Mouse (Mus musculus): ENCODE measurements around the gene Fam229a. TPM values are rescaled to one million over a fixed set of nuclear protein-coding genes. Genes with fewer than 3 reads are reported as not detected.
"Not testable (repeated sequence)": the region's sequence is repeated elsewhere in the genome, so short reads cannot be mapped to it uniquely, and the experiment has no call there.

Gene Fam229a
- polyA plus RNA-seq, 1 experiment from 2014 or later: 0.36 TPM

DNA sequence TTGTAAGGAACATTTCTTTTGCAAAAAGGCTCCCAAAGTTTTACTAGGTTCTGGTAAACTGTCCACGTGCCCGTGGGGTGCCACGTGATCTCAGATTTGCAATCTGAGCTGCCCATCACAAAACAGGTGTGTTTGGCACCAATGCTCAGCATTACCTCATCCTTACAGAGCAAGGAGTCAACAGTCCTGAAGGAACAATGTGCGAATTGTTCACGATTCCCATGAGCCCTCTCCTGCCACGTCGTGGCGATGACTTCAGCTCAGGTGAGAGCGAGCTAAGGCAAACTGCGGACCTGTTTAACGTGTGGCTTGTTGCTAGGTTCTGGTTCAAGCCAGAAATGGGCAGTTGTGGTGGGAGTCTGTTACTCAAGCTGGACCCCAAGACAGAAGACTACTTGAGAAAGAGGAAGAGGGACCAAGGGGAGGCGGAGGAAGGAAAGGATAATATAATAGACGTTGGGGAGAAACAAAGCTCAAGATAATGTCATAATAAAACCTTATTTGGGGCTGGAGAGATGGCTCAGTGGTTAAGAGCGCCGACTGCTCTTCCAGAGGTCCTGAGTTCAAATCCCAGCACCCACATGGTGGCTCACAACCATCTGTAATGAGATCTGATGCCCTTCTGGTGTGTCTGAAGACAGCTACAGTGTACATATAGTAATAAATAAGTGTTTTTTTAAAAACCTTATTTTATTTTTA lies 39.4 kb upstream of the Fam229a start:
- Histone ChIP-seq H3K4me3 (ENCODE audit: low read depth, low read length) (no peak overlapping the region), H3K27ac (replicated peaks) (no peak overlapping the region), H3K4me1 (replicated peaks; ENCODE audit: control insufficient read depth, insufficient read depth) (no peaks in the 10 kb centered on the region), H3K27me3 (ENCODE audit: control insufficient read depth, insufficient read depth, low read length) (no peaks in the 10 kb centered on the region), H3K36me3 (ENCODE audit: control insufficient read depth, insufficient read depth, low read length) (no peaks in the 10 kb centered on the region), H3K9ac (ENCODE audit: low read length) (no peak overlapping the region), H3K4me2 (replicated peaks; ENCODE audit: low read depth) (no peak overlapping the region), H3K9me3 (ENCODE audit: control insufficient read depth, low read length) (no peaks in the 10 kb centered on the region)
- 70% methylated on average over 15 of the region's 15 CpGs for WGBS
- TF ChIP-seq CTCF (IDR thresholded peaks at IDR 0.05; ENCODE audit: low read depth): peak; percentile 32
- TF ChIP-seq EP300 (optimal IDR thresholded peaks at IDR 0.05): no peak
- ATAC-seq (ENCODE audit: low FRiP score, low TSS enrichment) (peak; percentile 85), DNase-seq (ENCODE audit: low spot score) (peak; percentile 65)

DNA sequence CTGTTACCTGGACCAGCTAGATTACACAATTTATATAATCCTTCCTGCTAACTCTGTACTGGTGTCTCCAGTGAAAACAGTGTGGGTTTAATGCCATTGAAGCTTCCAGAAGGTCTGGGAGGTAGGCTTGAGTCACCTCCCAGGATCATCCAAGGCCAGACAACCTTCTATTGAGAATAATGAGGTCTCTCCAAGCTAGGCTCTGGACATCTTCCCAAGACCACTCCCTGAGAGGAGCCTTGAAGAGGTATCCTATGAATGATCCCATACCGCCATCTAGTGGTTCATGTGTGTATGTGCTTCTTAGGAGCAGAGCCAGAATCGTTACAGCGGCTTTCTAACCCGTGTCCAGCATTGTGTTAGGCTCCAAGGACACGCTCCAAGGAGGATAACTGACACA lies 35.7 kb upstream of the Fam229a start:
- no peak overlapping the region for H3K4me2 ChIP-seq (replicated peaks; ENCODE audit: low read depth)
- no peaks in the 10 kb centered on the region for H3K27me3 ChIP-seq (ENCODE audit: control insufficient read depth, insufficient read depth, low read length)
- ATAC-seq (ENCODE audit: low FRiP score, low TSS enrichment) (peak; percentile 68), DNase-seq (ENCODE audit: low spot score) (peak; percentile 52)
- TF ChIP-seq EP300 (optimal IDR thresholded peaks at IDR 0.05): no peak
- peak; percentile 99 for TF ChIP-seq CTCF (IDR thresholded peaks at IDR 0.05; ENCODE audit: low read depth)
- no peak overlapping the region for H3K9ac ChIP-seq (ENCODE audit: low read length)
- no peaks in the 10 kb centered on the region for H3K4me1 ChIP-seq (replicated peaks; ENCODE audit: control insufficient read depth, insufficient read depth)
- no peaks in the 10 kb centered on the region for H3K36me3 ChIP-seq (ENCODE audit: control insufficient read depth, insufficient read depth, low read length)
- WGBS: 1% methylated on average over 5 of the region's 5 CpGs
- no peak overlapping the region for H3K27ac ChIP-seq (replicated peaks)
- H3K4me3 ChIP-seq (ENCODE audit: low read depth, low read length): no peak overlapping the region
- no peaks in the 10 kb centered on the region for H3K9me3 ChIP-seq (ENCODE audit: control insufficient read depth, low read length)

DNA sequence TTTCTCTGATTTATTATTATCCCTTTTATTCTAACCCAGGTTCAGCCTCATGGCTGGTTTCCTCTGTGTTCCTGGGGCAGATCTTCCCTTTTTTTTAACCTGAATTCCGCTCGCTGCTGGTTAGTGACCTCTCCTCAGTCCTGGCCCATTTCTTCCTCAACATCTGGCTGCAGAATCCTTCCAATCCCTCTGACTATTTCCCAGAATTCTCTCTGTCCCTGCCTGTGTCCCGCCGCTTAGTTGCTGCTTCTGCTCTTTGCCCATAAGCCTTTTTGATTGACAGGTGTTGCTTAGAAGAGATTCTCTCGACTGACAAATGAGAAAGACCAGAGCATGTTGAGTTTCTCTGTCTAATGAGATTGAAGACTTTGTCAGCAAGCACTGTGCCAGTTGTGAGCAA lies 34.9 kb upstream of the Fam229a start:
- H3K9ac ChIP-seq (ENCODE audit: low read length): no peak overlapping the region
- DNase-seq (ENCODE audit: low spot score) (no peak), ATAC-seq (ENCODE audit: low FRiP score, low TSS enrichment) (no peak)
- no peaks in the 10 kb centered on the region for H3K9me3 ChIP-seq (ENCODE audit: control insufficient read depth, low read length)
- no peaks in the 10 kb centered on the region for H3K4me1 ChIP-seq (replicated peaks; ENCODE audit: control insufficient read depth, insufficient read depth)
- WGBS: 37% methylated on average over 5 of the region's 5 CpGs
- no peak overlapping the region for H3K4me3 ChIP-seq (ENCODE audit: low read depth, low read length)
- H3K27me3 ChIP-seq (ENCODE audit: control insufficient read depth, insufficient read depth, low read length): no peaks in the 10 kb centered on the region
- H3K36me3 ChIP-seq (ENCODE audit: control insufficient read depth, insufficient read depth, low read length): no peaks in the 10 kb centered on the region
- H3K27ac ChIP-seq (replicated peaks): no peak overlapping the region
- no peak for TF ChIP-seq CTCF (IDR thresholded peaks at IDR 0.05; ENCODE audit: low read depth)
- TF ChIP-seq EP300 (optimal IDR thresholded peaks at IDR 0.05): no peak
- no peak overlapping the region for H3K4me2 ChIP-seq (replicated peaks; ENCODE audit: low read depth)

DNA sequence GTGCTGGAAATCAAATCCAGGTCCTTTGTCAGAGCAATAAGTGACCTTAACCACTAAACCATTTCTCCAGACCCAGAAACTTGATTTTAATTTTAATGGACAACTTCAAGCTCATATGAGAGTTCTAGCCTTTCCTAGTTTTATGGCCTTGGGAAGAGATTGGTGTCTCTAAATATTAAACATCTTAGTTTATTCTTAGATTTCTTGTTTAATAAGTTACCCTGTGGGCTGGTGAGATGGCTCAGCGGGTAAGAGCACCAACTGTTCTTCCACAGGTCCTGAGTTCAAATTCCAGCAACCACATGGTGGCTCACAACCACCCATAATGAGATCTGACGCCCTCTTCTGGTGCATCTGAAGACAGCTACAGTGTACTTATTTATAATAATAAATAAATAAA lies 33.7 kb upstream of the Fam229a start:
- not testable (repeated sequence) for H3K36me3 ChIP-seq (ENCODE audit: control insufficient read depth, insufficient read depth, low read length); DNase-seq (ENCODE audit: low spot score); H3K4me2 ChIP-seq (replicated peaks; ENCODE audit: low read depth); ATAC-seq (ENCODE audit: low FRiP score, low TSS enrichment); H3K9ac ChIP-seq (ENCODE audit: low read length); H3K9me3 ChIP-seq (ENCODE audit: control insufficient read depth, low read length); H3K4me3 ChIP-seq (ENCODE audit: low read depth, low read length); H3K27ac ChIP-seq (replicated peaks); H3K4me1 ChIP-seq (replicated peaks; ENCODE audit: control insufficient read depth, insufficient read depth); H3K27me3 ChIP-seq (ENCODE audit: control insufficient read depth, insufficient read depth, low read length)
- 75% methylated on average over 2 of the region's 2 CpGs for WGBS

DNA sequence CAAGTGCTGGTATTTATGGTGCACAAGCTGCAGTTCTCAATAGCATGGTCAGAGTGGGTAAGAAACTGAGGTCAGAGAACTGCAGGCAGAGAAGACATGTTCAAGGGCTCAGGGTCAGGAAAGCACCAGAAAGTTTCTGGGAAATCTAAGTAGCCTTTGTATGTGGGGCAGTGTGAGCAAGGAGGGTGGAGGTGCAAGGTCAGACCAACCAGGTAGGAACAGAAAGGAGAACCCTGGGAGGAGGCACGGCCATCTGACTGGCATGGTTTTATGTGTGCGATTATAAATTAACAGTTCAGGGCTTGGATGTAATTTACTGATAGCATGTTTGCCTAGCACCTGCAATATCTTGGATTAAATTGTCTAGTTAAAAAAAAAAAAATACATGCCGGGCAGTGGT lies 31.3 kb upstream of the Fam229a start:
- Histone ChIP-seq H3K9ac (ENCODE audit: low read length) (no peak overlapping the region), H3K27me3 (ENCODE audit: control insufficient read depth, insufficient read depth, low read length) (no peaks in the 10 kb centered on the region), H3K9me3 (ENCODE audit: control insufficient read depth, low read length) (no peaks in the 10 kb centered on the region), H3K4me2 (replicated peaks; ENCODE audit: low read depth) (no peak overlapping the region), H3K4me1 (replicated peaks; ENCODE audit: control insufficient read depth, insufficient read depth) (peaks cover 3% of the 10 kb centered on the region; the same call in 1 of the 2 replicates), H3K36me3 (ENCODE audit: control insufficient read depth, insufficient read depth, low read length) (no peaks in the 10 kb centered on the region), H3K4me3 (ENCODE audit: low read depth, low read length) (no peak overlapping the region), H3K27ac (replicated peaks) (no peak overlapping the region)
- ATAC-seq (ENCODE audit: low FRiP score, low TSS enrichment) (no peak), DNase-seq (ENCODE audit: low spot score) (no peak)
- TF ChIP-seq EP300 (optimal IDR thresholded peaks at IDR 0.05): no peak
- TF ChIP-seq CTCF (IDR thresholded peaks at IDR 0.05; ENCODE audit: low read depth): no peak
- 68% methylated on average over 3 of the region's 3 CpGs for whole genome bisulfite sequencing

DNA sequence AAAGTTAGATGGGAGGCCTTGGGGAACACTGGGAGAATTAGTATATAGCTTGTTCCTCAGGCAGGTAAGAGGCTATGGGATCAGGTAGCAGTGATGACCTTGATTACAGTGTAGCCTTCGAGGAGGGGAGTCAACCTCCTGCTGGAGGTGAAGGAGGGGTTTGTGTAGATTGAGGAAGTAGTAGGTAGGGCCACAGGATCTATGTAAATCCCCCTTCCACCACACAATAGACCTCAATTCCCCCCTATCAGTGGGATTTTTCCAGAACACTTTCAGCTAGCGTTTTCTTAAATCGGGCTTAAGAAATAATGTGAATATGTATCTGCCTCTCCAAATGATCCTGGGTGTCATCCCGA lies 30.2 kb upstream of the Fam229a start:
- H3K4me2 ChIP-seq (replicated peaks; ENCODE audit: low read depth): peak overlapping the region; percentile 55
- DNase-seq (ENCODE audit: low spot score) (no peak), ATAC-seq (ENCODE audit: low FRiP score, low TSS enrichment) (no peak)
- TF ChIP-seq CTCF (IDR thresholded peaks at IDR 0.05; ENCODE audit: low read depth) (no peak), EP300 (optimal IDR thresholded peaks at IDR 0.05) (no peak)
- peaks cover 7% of the 10 kb centered on the region; the same call in 1 of the 2 replicates for H3K36me3 ChIP-seq (ENCODE audit: control insufficient read depth, insufficient read depth, low read length)
- peak overlapping the region; percentile 85 for H3K27ac ChIP-seq (replicated peaks)
- H3K27me3 ChIP-seq (ENCODE audit: control insufficient read depth, insufficient read depth, low read length): no peaks in the 10 kb centered on the region
- H3K4me3 ChIP-seq (ENCODE audit: low read depth, low read length): peak overlapping the region; percentile 34
- WGBS: 0% methylated on average over 4 of the region's 4 CpGs
- H3K9me3 ChIP-seq (ENCODE audit: control insufficient read depth, low read length): no peaks in the 10 kb centered on the region
- H3K4me1 ChIP-seq (replicated peaks; ENCODE audit: control insufficient read depth, insufficient read depth): peaks cover 3% of the 10 kb centered on the region; the same call in 1 of the 2 replicates
- H3K9ac ChIP-seq (ENCODE audit: low read length): peak overlapping the region; percentile 55
